In the genomic region with DNA sequence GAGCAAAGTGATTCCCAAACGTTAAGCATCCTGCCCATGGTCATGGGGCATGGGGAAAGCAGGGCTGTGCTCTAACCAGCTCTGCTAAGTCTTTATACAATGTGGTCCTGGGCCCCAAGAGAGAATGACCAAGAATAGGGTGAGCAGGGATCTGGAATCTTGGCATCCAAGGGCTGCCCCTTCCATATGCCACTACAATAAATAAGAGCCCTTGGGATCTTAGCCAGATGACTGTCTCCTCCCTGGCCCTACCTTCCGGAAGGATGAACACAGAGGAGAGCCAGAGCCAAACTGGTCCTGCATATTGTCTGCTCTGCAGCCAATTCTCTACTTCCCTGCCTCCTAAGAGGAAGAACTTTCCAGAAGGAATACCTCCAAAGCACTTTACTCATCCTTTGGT, we compare ENCODE assay signal across 28 mouse cellular contexts.
A peak's percentile ranks its signal among the peaks of the same experiment; 100 is the strongest.
DNase-seq lines count a peak whose midpoint lies in the region; ATAC-seq lines count a peak whose summit lies in the region.
"Had no signal": no experiment of that assay in that cellular context is flagged by ENCODE, and none has a peak within 500 bp of the region (broad histone marks: within the 10 kb centered on the region; RNA-seq: fewer than 3 reads in every experiment).

No protein-coding gene starts in this region.

- no peak overlapping the region for H3K27ac ChIP-seq in liver, embryonic 11.5 days (ENCODE audit: low read depth, low read length)
- H3K27ac ChIP-seq: embryonic facial prominence, embryonic 13.5 days; hindbrain, embryonic 12.5 days; kidney, postnatal 0 days; liver, embryonic 15.5 days; midbrain, embryonic 10.5 days; neural tube, embryonic 13.5 days; stomach, embryonic 15.5 days had no signal

- intact Hi-C loops in left cerebral cortex, postnatal 4 days (cut with DNase I): no loop called here
- intact Hi-C loops in left cerebral cortex, postnatal 14 days (cut with DNase I): no loop called here

- H3K4me1 ChIP-seq in liver, embryonic 11.5 days (replicated peaks; ENCODE audit: control insufficient read depth, insufficient read depth, low read length): no peaks in the 10 kb centered on the region
- H3K4me1 ChIP-seq: embryonic facial prominence, embryonic 13.5 days; hindbrain, embryonic 12.5 days; liver, embryonic 15.5 days; midbrain, embryonic 10.5 days; neural tube, embryonic 13.5 days; stomach, embryonic 15.5 days had no signal

- no peak overlapping the region for H3K4me2 ChIP-seq in liver, embryonic 11.5 days
- H3K4me2 ChIP-seq: embryonic facial prominence, embryonic 13.5 days; hindbrain, embryonic 12.5 days; liver, embryonic 15.5 days; lung, embryonic 14.5 days; neural tube, embryonic 13.5 days; stomach, embryonic 15.5 days had no signal

- no peaks in the 10 kb centered on the region for H3K9me3 ChIP-seq in liver, embryonic 11.5 days (ENCODE audit: control insufficient read depth, low read length)
- H3K9me3 ChIP-seq: embryonic facial prominence, embryonic 13.5 days; hindbrain, embryonic 12.5 days; liver, embryonic 15.5 days; midbrain, embryonic 10.5 days; neural tube, embryonic 13.5 days; stomach, embryonic 15.5 days had no signal

- WGBS in liver, embryonic 11.5 days: 71% methylated on average over 2 of the region's 2 CpGs

- no peak overlapping the region for H3K9ac ChIP-seq in liver, embryonic 11.5 days (ENCODE audit: low read depth, low read length)
- H3K9ac ChIP-seq: embryonic facial prominence, embryonic 13.5 days; forebrain, postnatal 0 days; hindbrain, embryonic 12.5 days; liver, embryonic 15.5 days; lung, embryonic 14.5 days; neural tube, embryonic 13.5 days; stomach, embryonic 15.5 days had no signal

- ATAC-seq in liver, embryonic 11.5 days (replicated peaks; ENCODE audit: low FRiP score): no peak
- ATAC-seq: activated CD4-positive, CD25-positive, alpha-beta regulatory T cell, adult 4 months; forebrain, postnatal 0 days; inflammation-experienced regulatory T-cells, adult 6 months; midbrain, embryonic 16.5 days had no signal

- H3K36me3 ChIP-seq in liver, embryonic 11.5 days (ENCODE audit: control insufficient read depth, insufficient read depth, low read length): no peaks in the 10 kb centered on the region
- H3K36me3 ChIP-seq: embryonic facial prominence, embryonic 13.5 days; hindbrain, embryonic 12.5 days; liver, embryonic 15.5 days; midbrain, embryonic 10.5 days; neural tube, embryonic 13.5 days; stomach, embryonic 15.5 days had no signal

- H3K27me3 ChIP-seq in liver, embryonic 11.5 days (replicated peaks; ENCODE audit: control insufficient read depth, insufficient read depth, low read length): no peaks in the 10 kb centered on the region
- H3K27me3 ChIP-seq: embryonic facial prominence, embryonic 13.5 days; hindbrain, embryonic 12.5 days; neural tube, embryonic 13.5 days; stomach, embryonic 15.5 days had no signal

- peak; percentile 73 for DNase-seq in left cerebral cortex, postnatal 4 days
- no peak for DNase-seq in left cerebral cortex, postnatal 14 days (ENCODE audit: low spot score in 2 of 2)
- peak; percentile 77 for DNase-seq in cerebellum, adult 11 months
- peak; percentile 78 for DNase-seq in cerebellum, adult 8-10 months
- DNase-seq in cerebellum, postnatal 25 days: peak; percentile 80 to 83
- DNase-seq in liver, embryonic 11.5 days (ENCODE audit: low spot score): no peak
- DNase-seq in adrenal gland, adult 8-10 months: no peak
- no peak for DNase-seq in gastrocnemius, postnatal 10 days
- DNase-seq: adrenal gland, postnatal 10 days; B cell, adult 2 months; forebrain, postnatal 0 days; heart, postnatal 14 days; kidney, adult 11 months; layer of hippocampus, postnatal 36 days; liver; lung, embryonic 14.5 days; right cerebral cortex, postnatal 25 days had no signal

- no peak overlapping the region for H3K4me3 ChIP-seq in liver, embryonic 11.5 days (ENCODE audit: low read depth, low read length)
- H3K4me3 ChIP-seq: embryonic facial prominence, embryonic 13.5 days; hindbrain, embryonic 12.5 days; liver, embryonic 15.5 days; midbrain, embryonic 10.5 days; myocyte; neural tube, embryonic 13.5 days; stomach, embryonic 15.5 days had no signal

Comparison
In these comparisons a context has a peak if more than half of its experiments do, and no peak if none do; other contexts are left out.
1. DNase-seq: peak in left cerebral cortex, postnatal 4 days (single experiment), cerebellum, adult 11 months (single experiment), cerebellum, adult 8-10 months (single experiment) and cerebellum, postnatal 25 days (2 of 2); none in left cerebral cortex, postnatal 14 days (0 of 2), liver, embryonic 11.5 days (single experiment), adrenal gland, adult 8-10 months (single experiment) and gastrocnemius, postnatal 10 days (single experiment).